Mouse (Mus musculus): ENCODE results near the gene Fnbp1. TPM values are rescaled to one million over a fixed set of nuclear protein-coding genes. Genes with fewer than 3 reads are reported as not detected.

Gene Fnbp1
- polyA plus RNA-seq (2017; shearing (Covaris generic)): 170 TPM

DNA sequence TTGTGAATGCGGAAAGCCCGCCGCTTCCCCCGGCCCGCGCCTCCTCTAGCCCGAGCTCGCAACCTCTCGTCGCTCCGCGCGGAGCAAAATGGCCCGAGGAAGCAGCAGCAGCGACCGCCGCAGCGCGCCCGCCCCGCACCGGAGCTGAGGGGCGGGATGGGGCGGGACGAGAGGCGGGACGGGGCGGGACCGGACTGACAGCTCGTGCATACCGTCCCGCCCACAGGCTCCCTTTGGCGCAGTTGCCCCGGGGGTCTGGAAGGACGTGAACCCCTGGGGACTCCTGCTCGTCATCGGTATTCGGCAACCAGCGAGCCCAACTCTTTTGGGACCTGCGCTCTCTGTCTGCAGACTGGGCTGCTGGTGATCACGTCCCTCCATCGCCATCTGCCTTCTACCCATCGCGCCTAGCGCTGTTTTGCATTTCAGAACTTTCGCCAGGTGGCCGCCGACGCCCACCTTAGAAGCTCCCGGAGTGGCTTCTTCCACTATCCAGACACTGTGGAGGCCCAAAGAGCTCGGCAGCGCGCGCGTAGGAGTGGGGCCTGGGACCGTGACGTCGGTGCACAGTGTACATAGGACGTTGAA lies at the start of gene Fnbp1:
Gene Fnbp1, minus strand, starts transcription at position 142 of the 588 bp plus-strand sequence.

DNA sequence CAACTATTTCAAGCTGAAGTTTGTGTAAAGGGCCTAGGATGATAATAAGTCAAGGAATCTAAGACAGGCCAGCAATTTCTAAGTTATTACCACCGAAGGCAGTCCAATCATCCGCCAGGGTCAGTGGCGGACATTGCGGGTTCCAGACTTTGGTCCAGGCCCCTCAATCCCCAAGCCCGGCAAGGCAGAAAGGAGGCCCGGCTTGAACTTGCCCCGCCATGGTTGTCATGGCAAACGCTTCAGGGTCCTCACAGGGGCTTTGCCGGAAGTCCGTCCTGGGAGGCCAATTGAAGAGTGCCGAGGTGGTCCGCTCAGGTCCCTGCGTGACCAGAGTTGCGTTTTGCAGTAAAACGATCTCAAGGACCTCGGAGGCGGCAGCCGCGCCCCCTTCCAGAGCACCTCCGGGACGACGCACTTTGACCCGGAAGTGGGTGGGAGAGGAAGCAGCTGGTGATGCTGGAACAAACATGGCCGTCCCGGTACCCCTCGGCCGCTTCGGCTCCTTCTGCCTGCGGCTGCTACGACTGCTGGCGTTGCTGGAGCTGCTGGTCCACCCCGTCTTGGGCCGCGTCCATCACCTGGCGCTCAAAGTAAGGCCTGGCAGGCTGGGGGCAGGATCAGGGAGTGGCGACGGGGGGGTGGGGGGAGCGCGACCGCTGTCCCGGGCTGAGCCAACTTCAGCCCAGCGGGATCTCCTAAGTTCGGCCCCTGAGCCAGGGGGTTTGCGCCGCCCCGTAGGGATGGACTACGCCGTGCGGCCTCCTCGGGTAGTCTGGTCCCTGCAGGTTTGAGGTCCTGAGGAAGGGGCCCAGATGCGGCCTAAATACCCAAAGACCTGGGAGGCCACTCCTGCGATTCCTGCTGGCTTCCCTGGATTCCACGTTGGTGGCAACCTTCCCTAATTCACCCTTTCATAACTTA lies 10.3 kb upstream of the Fnbp1 start, which contains the start of gene Gpr107:
Gene Gpr107, plus strand, starts transcription at position 425 of the 921 bp plus-strand sequence.

DNA sequence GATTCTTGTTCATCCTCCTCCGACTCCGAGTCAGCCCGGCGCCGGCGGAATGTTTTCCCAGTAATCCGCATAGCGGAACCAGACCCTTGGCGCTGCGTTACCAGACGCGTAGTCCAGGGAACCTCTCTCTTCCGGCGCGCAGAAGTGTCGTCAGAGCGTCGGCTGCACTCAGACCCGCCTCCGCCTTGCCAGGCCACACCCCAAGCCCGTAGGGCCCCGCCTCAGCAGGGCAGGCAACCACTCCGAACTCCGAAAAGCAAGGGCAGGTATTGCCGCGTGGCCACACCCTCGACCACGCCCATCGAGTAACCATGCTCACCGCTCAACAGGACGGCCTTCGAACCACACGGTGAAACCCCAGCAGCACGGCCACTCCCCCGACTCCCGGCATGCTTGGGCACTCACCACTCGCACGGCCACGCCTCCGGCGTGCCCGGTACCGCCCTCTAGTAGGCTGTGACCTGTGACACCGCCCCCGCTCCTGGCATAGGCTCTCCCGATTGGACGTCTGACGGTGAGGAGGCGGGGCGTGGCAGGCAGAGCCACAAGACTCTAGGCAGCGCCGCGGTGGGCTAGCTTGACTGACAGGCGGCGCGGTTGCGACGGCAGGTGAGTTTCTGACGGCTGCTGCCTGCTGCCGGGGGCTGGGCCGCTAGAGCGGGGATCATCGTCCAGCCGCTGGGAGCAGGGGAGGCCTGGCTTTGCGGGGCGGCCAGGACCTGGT lies 159.9 kb downstream of the Fnbp1 start, which contains the start of the genes BC005624 and Usp20:
Gene BC005624, minus strand, starts transcription at position 412 of the 724 bp plus-strand sequence.
Gene Usp20, plus strand, starts transcription at position 490 of the 724 bp plus-strand sequence.

Other genes starting within 250 kb of the Fnbp1 start
- gene Ptges, start 212.1 kb downstream of the Fnbp1 start, polyA plus RNA-seq (2017; shearing (Covaris generic)): not detected
- 36.3 TPM for gene Tor1b, start 189.0 kb downstream of the Fnbp1 start, polyA plus RNA-seq (2017; shearing (Covaris generic))
- 83.3 TPM for gene Tor1a, start 174.1 kb downstream of the Fnbp1 start, polyA plus RNA-seq (2017; shearing (Covaris generic))
- 95.7 TPM for gene BC005624, start 159.8 kb downstream of the Fnbp1 start, polyA plus RNA-seq (2017; shearing (Covaris generic))
- gene Usp20, start 159.7 kb downstream of the Fnbp1 start, polyA plus RNA-seq (2017; shearing (Covaris generic)): 35.3 TPM
- gene Gpr107, start 10.3 kb upstream of the Fnbp1 start, polyA plus RNA-seq (2017; shearing (Covaris generic)): 71.0 TPM
- gene Ncs1, start 103.8 kb upstream of the Fnbp1 start, polyA plus RNA-seq (2017; shearing (Covaris generic)): 0.37 TPM
- gene Hmcn2, start 172.4 kb upstream of the Fnbp1 start, polyA plus RNA-seq (2017; shearing (Covaris generic)): 0.35 TPM

Measured in inflammation-experienced regulatory T-cells, adult 16 weeks (primary cell).